Mouse (Mus musculus) MEL (cell line): ENCODE measurements around the gene Hbp1.

Experiments used
- CTCF ChIP-seq, 3 experiments: IDR thresholded peaks in 2 of 3; conservative IDR thresholded peaks in 1 of 3; 2 replicates each; pipeline ENCODE4 v1.5.1; 2011 to 2012; ENCODE audit warnings: low read length in 3 of 3, low read depth in 2 of 3, mild to moderate bottlenecking in 2 of 3, improper control_type of control experiment in 1 of 3, inconsistent platforms in 1 of 3, mixed read lengths in 1 of 3, moderate library complexity in 1 of 3; ENCODE audit not compliant: control insufficient read depth in 1 of 3, insufficient read depth in 1 of 3, poor library complexity in 1 of 3, severe bottlenecking in 1 of 3
- POLR2A ChIP-seq, 2 experiments: IDR thresholded peaks; 2 replicates each; pipeline ENCODE4 v1.6.1; 2011 to 2012; ENCODE audit warnings: low read length in 2 of 2, mild to moderate bottlenecking in 2 of 2, control low read depth in 1 of 2, improper control_type of control experiment in 1 of 2, low read depth in 1 of 2, moderate library complexity in 1 of 2; ENCODE audit not compliant: control insufficient read depth in 1 of 2, insufficient read depth in 1 of 2, poor library complexity in 1 of 2
- TAL1 ChIP-seq: IDR thresholded peaks from 2 replicates; pipeline ENCODE4 v1.6.1; 2012; ENCODE audit warnings: mild to moderate bottlenecking, inconsistent platforms, low read length, moderate library complexity, mixed read lengths
- ZKSCAN1 ChIP-seq: IDR thresholded peaks from 2 replicates; pipeline ENCODE4 v1.6.1; 2012; ENCODE audit warnings: low read depth, mild to moderate bottlenecking, inconsistent platforms, low read length, improper control_type of control experiment, moderate library complexity

DNA sequence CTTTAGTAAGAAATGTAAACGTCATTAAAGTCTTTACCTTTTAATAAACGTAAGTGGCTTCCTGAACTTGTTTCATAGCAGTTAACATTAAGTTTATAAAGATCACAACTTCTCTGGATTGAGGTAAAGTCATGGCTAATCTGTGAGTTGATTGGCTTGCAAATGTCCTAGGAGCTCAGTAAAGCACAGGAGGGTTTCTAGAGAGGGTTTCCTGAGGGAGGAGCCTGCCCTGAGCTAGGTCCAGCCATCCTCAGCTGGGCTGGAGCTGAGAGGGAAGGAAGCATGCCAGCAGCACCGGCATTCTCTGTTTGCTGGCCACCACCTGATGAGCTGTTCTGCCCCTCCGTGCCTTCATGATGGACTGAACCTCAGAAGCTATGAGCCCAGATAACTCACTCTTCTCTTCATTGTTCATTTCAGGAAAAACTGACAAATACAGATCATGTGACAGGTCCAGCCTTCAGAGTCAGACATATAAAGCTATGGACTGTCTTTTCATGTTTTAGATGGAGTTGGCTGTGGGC lies 49.9 kb downstream of the Hbp1 start:
- TF ChIP-seq CTCF (IDR thresholded peaks at IDR 0.05 in 2 of 3, conservative IDR thresholded peaks at IDR 0.05 in 1 of 3; ENCODE audit: control insufficient read depth in 1 of 3, insufficient read depth in 1 of 3, low read depth in 2 of 3, low read length in 3 of 3, poor library complexity in 1 of 3, severe bottlenecking in 1 of 3) (no peak), POLR2A (IDR thresholded peaks at IDR 0.05; ENCODE audit: control insufficient read depth in 1 of 2, insufficient read depth in 1 of 2, low read depth in 1 of 2, low read length in 2 of 2, poor library complexity in 1 of 2) (no peak), ZKSCAN1 (no peak), TAL1 (no peak)
